Comparison of ENCODE assay signal across 29 mouse cellular contexts in genomic region chr4:119775913-119776312, GRCm38 (mm10). TPM values are rescaled to one million over a fixed set of nuclear protein-coding genes. Genes with fewer than 3 reads are reported as not detected.
DNase-seq lines count a peak whose midpoint lies in the region; ATAC-seq lines count a peak whose summit lies in the region.
"Had no signal": no experiment of that assay in that cellular context is flagged by ENCODE, and none has a peak within 500 bp of the region (broad histone marks: within the 10 kb centered on the region; RNA-seq: fewer than 3 reads in every experiment).

No protein-coding gene starts in this region.

- peak; percentile 77 for ATAC-seq in forebrain, embryonic 13.5 days
- ATAC-seq in forebrain, embryonic 11.5 days (replicated peaks; ENCODE audit: low FRiP score), result no peak
- peak; percentile 79 for ATAC-seq in forebrain, embryonic 16.5 days
- ATAC-seq in midbrain, embryonic 15.5 days (replicated peaks), result no peak
- ATAC-seq: hindbrain, postnatal 0 days; inflammation-experienced regulatory T-cells, adult 6 months; intestine, embryonic 16.5 days; Patski had no signal

- H3K9me3 ChIP-seq in forebrain, embryonic 13.5 days (replicated peaks), result no peaks in the 10 kb centered on the region
- no peaks in the 10 kb centered on the region for H3K9me3 ChIP-seq in forebrain, embryonic 11.5 days (ENCODE audit: control insufficient read depth, low read length)
- 0 out of 2 replicates have a peak, but pooled peaks cover 3% of the 10 kb centered on the region for H3K9me3 ChIP-seq in forebrain, embryonic 16.5 days (ENCODE audit: control insufficient read depth, low read length)
- no peaks in the 10 kb centered on the region for H3K9me3 ChIP-seq in midbrain, embryonic 15.5 days
- H3K9me3 ChIP-seq: embryonic facial prominence, embryonic 10.5 days; embryonic facial prominence, embryonic 13.5 days; heart, embryonic 12.5 days; heart, embryonic 15.5 days had no signal

- no peaks in the 10 kb centered on the region for H3K36me3 ChIP-seq in forebrain, embryonic 13.5 days (ENCODE audit: poor library complexity, severe bottlenecking)
- no peaks in the 10 kb centered on the region for H3K36me3 ChIP-seq in forebrain, embryonic 11.5 days (ENCODE audit: control insufficient read depth, insufficient read depth, low read length)
- no peaks in the 10 kb centered on the region for H3K36me3 ChIP-seq in forebrain, embryonic 16.5 days (ENCODE audit: control insufficient read depth, insufficient read depth)
- H3K36me3 ChIP-seq in midbrain, embryonic 15.5 days (replicated peaks), result no peaks in the 10 kb centered on the region
- H3K36me3 ChIP-seq: embryonic facial prominence, embryonic 10.5 days; embryonic facial prominence, embryonic 13.5 days; heart, embryonic 12.5 days; heart, embryonic 15.5 days had no signal

- no peak for DNase-seq in forebrain, embryonic 11.5 days (ENCODE audit: low spot score)
- peak; percentile 4 for DNase-seq in heart, adult 11 months
- DNase-seq in heart, postnatal 4 days, result no peak
- DNase-seq: adrenal gland, postnatal 10 days; adrenal gland, postnatal 36 days; cerebellum, adult 11 months; cerebellum, adult 2 months; cerebellum, postnatal 10 days; cerebellum, postnatal 36 days; embryo, embryonic 11 days; gastrocnemius, adult 2 months; gastrocnemius, postnatal 14 days; heart, adult 18-20 months; heart, postnatal 10 days; heart, postnatal 36 days; kidney, adult 18-20 months had no signal

- 51% methylated on average over 3 of the region's 3 CpGs for WGBS in forebrain, embryonic 13.5 days
- WGBS in forebrain, embryonic 11.5 days, result 77% methylated on average over 3 of the region's 3 CpGs
- WGBS in forebrain, embryonic 16.5 days, result 32% methylated on average over 3 of the region's 3 CpGs
- 76% methylated on average over 3 of the region's 3 CpGs for WGBS in midbrain, embryonic 15.5 days

- H3K27me3 ChIP-seq in forebrain, embryonic 13.5 days, result peaks cover 5% of the 10 kb centered on the region; the same call in 1 of the 2 replicates
- H3K27me3 ChIP-seq in forebrain, embryonic 11.5 days (ENCODE audit: control insufficient read depth, insufficient read depth, low read length), result no peaks in the 10 kb centered on the region
- no peaks in the 10 kb centered on the region for H3K27me3 ChIP-seq in forebrain, embryonic 16.5 days (replicated peaks; ENCODE audit: control insufficient read depth, insufficient read depth, low read length)
- no peaks in the 10 kb centered on the region for H3K27me3 ChIP-seq in midbrain, embryonic 15.5 days (replicated peaks)
- H3K27me3 ChIP-seq: embryonic facial prominence, embryonic 13.5 days; heart, embryonic 15.5 days; Patski had no signal

- H3K9ac ChIP-seq in forebrain, embryonic 13.5 days, result no peak overlapping the region
- H3K9ac ChIP-seq in forebrain, embryonic 11.5 days (ENCODE audit: low read length), result no peak overlapping the region
- no peak overlapping the region for H3K9ac ChIP-seq in forebrain, embryonic 16.5 days (replicated peaks; ENCODE audit: low read depth, low read length)
- no peak overlapping the region for H3K9ac ChIP-seq in midbrain, embryonic 15.5 days
- H3K9ac ChIP-seq: embryonic facial prominence, embryonic 13.5 days; heart, embryonic 12.5 days; heart, embryonic 15.5 days; hindbrain, embryonic 14.5 days had no signal

- peaks cover 6% of the 10 kb centered on the region for H3K4me1 ChIP-seq in forebrain, embryonic 13.5 days
- no peaks in the 10 kb centered on the region for H3K4me1 ChIP-seq in forebrain, embryonic 11.5 days (replicated peaks; ENCODE audit: control insufficient read depth, insufficient read depth, low read length)
- peaks cover 11% of the 10 kb centered on the region for H3K4me1 ChIP-seq in forebrain, embryonic 16.5 days (replicated peaks; ENCODE audit: control insufficient read depth, insufficient read depth, low read length)
- H3K4me1 ChIP-seq in midbrain, embryonic 15.5 days, result no peaks in the 10 kb centered on the region
- H3K4me1 ChIP-seq: heart, embryonic 12.5 days had no signal

- H3K4me2 ChIP-seq in forebrain, embryonic 13.5 days, result no peak overlapping the region
- no peak overlapping the region for H3K4me2 ChIP-seq in forebrain, embryonic 11.5 days (ENCODE audit: low read depth, low read length, severe bottlenecking)
- no peak overlapping the region for H3K4me2 ChIP-seq in forebrain, embryonic 16.5 days (ENCODE audit: low read length)
- no peak overlapping the region for H3K4me2 ChIP-seq in midbrain, embryonic 15.5 days
- H3K4me2 ChIP-seq: embryonic facial prominence, embryonic 13.5 days; heart, embryonic 12.5 days; heart, embryonic 15.5 days; hindbrain, embryonic 14.5 days had no signal

- no peak overlapping the region for H3K4me3 ChIP-seq in forebrain, embryonic 13.5 days
- H3K4me3 ChIP-seq in forebrain, embryonic 11.5 days (ENCODE audit: low read depth, low read length), result no peak overlapping the region
- H3K4me3 ChIP-seq in forebrain, embryonic 16.5 days (replicated peaks; ENCODE audit: low read length), result no peak overlapping the region
- H3K4me3 ChIP-seq in midbrain, embryonic 15.5 days, result no peak overlapping the region
- H3K4me3 ChIP-seq: embryonic facial prominence, embryonic 10.5 days; embryonic facial prominence, embryonic 13.5 days; erythroblast, embryonic 14.5 days; gastrocnemius, adult 2 months; heart, embryonic 12.5 days; heart, embryonic 15.5 days had no signal

- H3K27ac ChIP-seq in forebrain, embryonic 13.5 days, result no peak overlapping the region
- H3K27ac ChIP-seq in forebrain, embryonic 11.5 days (ENCODE audit: low read depth, low read length), result no peak overlapping the region
- H3K27ac ChIP-seq in forebrain, embryonic 16.5 days (ENCODE audit: low read length), result no peak overlapping the region
- no peak overlapping the region for H3K27ac ChIP-seq in midbrain, embryonic 15.5 days
- H3K27ac ChIP-seq: embryonic facial prominence, embryonic 10.5 days; embryonic facial prominence, embryonic 13.5 days; gastrocnemius, adult 2 months; heart, embryonic 15.5 days; hindbrain, embryonic 14.5 days; hindbrain, postnatal 0 days had no signal

RNA-seq across cellular contexts. Expression of gene Hivep3, which starts 42.3 kb away (rescaled TPM):
- 8.8 and 10.5 TPM in 2 replicates for polyA plus RNA-seq in forebrain, embryonic 13.5 days (2015; fragmentation: Nextera tagmentation; extraction: Ambion mirVana)
- 2.2 and 2.8 TPM in 2 replicates for polyA plus RNA-seq in forebrain, embryonic 11.5 days (2014; fragmentation: Nextera tagmentation; extraction: Ambion mirVana)
- total RNA-seq in heart, postnatal 4 days (2021), result 1 to 10 TPM; 6.2 to 7.1 TPM
- 23.1 and 26.4 TPM in 2 replicates for polyA plus RNA-seq in forebrain, embryonic 16.5 days (2015; fragmentation: Nextera tagmentation; extraction: Ambion mirVana)
- polyA plus RNA-seq in midbrain, embryonic 15.5 days (2015; fragmentation: Nextera tagmentation; extraction: Ambion mirVana), result 18.9 and 19.0 TPM in 2 replicates

Comparison
In these comparisons a context has a peak if more than half of its experiments do, and no peak if none do; other contexts are left out.
1. ATAC-seq: peak in forebrain, embryonic 13.5 days (single experiment) and forebrain, embryonic 16.5 days (single experiment); none in forebrain, embryonic 11.5 days (single experiment) and midbrain, embryonic 15.5 days (single experiment).